Mouse (Mus musculus): ENCODE measurements around the gene Gp2. TPM values are rescaled to one million over a fixed set of nuclear protein-coding genes. Genes with fewer than 3 reads are reported as not detected.
A peak's percentile ranks its signal among the peaks of the same experiment; 100 is the strongest.

The Gp2 gene
- polyA plus RNA-seq, 1 experiment from 2014 or later: not detected

- H3K9ac ChIP-seq (replicated peaks; ENCODE audit: low read depth, low read length): no peak overlapping the region
- H3K27me3 ChIP-seq (ENCODE audit: control insufficient read depth, insufficient read depth, low read length): no peaks in the 10 kb centered on the region
- H3K9me3 ChIP-seq (ENCODE audit: control insufficient read depth, low read length): no peaks in the 10 kb centered on the region
- ATAC-seq (ENCODE audit: low read depth): peak; percentile 90
- WGBS: 12% methylated on average over 6 of the region's 6 CpGs
- no peaks in the 10 kb centered on the region for H3K4me1 ChIP-seq (ENCODE audit: control insufficient read depth, insufficient read depth, low read length)
- no peak overlapping the region for H3K27ac ChIP-seq (ENCODE audit: low read depth, low read length)
- H3K4me3 ChIP-seq (ENCODE audit: low read depth, low read length): no peak overlapping the region
- no peak overlapping the region for H3K4me2 ChIP-seq (ENCODE audit: low read depth, low read length)
- H3K36me3 ChIP-seq (ENCODE audit: control insufficient read depth, insufficient read depth, low read length): no peaks in the 10 kb centered on the region
Observed at GRCm38 (mm10) chr7:119427180-119427616, 31.9 kb downstream of the Gp2 start.

- Histone ChIP-seq H3K4me2 (ENCODE audit: low read depth, low read length) (no peak overlapping the region), H3K27ac (ENCODE audit: low read depth, low read length) (no peak overlapping the region), H3K4me3 (ENCODE audit: low read depth, low read length) (no peak overlapping the region), H3K27me3 (ENCODE audit: control insufficient read depth, insufficient read depth, low read length) (no peaks in the 10 kb centered on the region), H3K4me1 (ENCODE audit: control insufficient read depth, insufficient read depth, low read length) (peaks cover 10% of the 10 kb centered on the region; the same call in 1 of the 2 replicates), H3K9me3 (ENCODE audit: control insufficient read depth, low read length) (no peaks in the 10 kb centered on the region), H3K9ac (replicated peaks; ENCODE audit: low read depth, low read length) (no peak overlapping the region), H3K36me3 (ENCODE audit: control insufficient read depth, insufficient read depth, low read length) (no peaks in the 10 kb centered on the region)
- 5% methylated on average over 2 of the region's 2 CpGs for WGBS
- peak; percentile 88 for ATAC-seq (ENCODE audit: low read depth)
Observed at GRCm38 (mm10) chr7:119420730-119421129, 38.4 kb downstream of the Gp2 start.

DNA sequence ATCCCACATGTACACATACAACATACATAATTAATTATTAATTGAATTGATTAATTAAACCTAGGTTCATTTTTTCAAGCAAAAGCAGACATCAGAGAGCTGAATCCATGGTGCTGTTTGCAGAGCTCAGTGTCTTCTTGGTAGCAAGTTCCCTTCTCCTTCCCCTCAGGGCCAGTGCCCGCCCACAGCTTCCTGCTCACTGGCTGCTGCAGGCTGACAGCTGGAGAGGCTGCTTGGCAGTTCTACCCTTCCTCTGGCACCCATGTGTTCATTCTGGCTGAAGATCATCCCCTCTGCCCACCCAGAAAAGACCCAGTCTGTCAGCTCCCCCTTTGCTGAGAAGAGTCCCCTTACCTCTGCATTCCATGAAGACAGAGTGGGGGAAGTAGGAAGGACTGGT, 40.6 kb downstream of the Gp2 start:
- Histone ChIP-seq H3K36me3 (ENCODE audit: control insufficient read depth, insufficient read depth, low read length) (no peaks in the 10 kb centered on the region), H3K27ac (ENCODE audit: low read depth, low read length) (no peak overlapping the region), H3K9ac (replicated peaks; ENCODE audit: low read depth, low read length) (no peak overlapping the region), H3K4me2 (ENCODE audit: low read depth, low read length) (no peak overlapping the region), H3K9me3 (ENCODE audit: control insufficient read depth, low read length) (no peaks in the 10 kb centered on the region), H3K4me3 (ENCODE audit: low read depth, low read length) (no peak overlapping the region), H3K4me1 (ENCODE audit: control insufficient read depth, insufficient read depth, low read length) (peaks cover 10% of the 10 kb centered on the region; the same call in 1 of the 2 replicates), H3K27me3 (ENCODE audit: control insufficient read depth, insufficient read depth, low read length) (no peaks in the 10 kb centered on the region)
- 69% methylated on average over 1 of the region's 1 CpGs for WGBS
- no peak for ATAC-seq (ENCODE audit: low read depth)

- Histone ChIP-seq H3K27me3 (ENCODE audit: control insufficient read depth, insufficient read depth, low read length) (no peaks in the 10 kb centered on the region), H3K4me2 (ENCODE audit: low read depth, low read length) (no peak overlapping the region), H3K4me3 (ENCODE audit: low read depth, low read length) (no peak overlapping the region), H3K9ac (replicated peaks; ENCODE audit: low read depth, low read length) (no peak overlapping the region), H3K27ac (ENCODE audit: low read depth, low read length) (no peak overlapping the region), H3K4me1 (ENCODE audit: control insufficient read depth, insufficient read depth, low read length) (no peaks in the 10 kb centered on the region), H3K36me3 (ENCODE audit: control insufficient read depth, insufficient read depth, low read length) (no peaks in the 10 kb centered on the region), H3K9me3 (ENCODE audit: control insufficient read depth, low read length) (no peaks in the 10 kb centered on the region)
- ATAC-seq (ENCODE audit: low read depth): no peak
- WGBS: 69% methylated on average over 13 of the region's 13 CpGs
Observed at GRCm38 (mm10) chr7:119394050-119394732, 64.9 kb downstream of the Gp2 start.

Other genes with a start within 250 kb of the Gp2 start
- gene Umod, start 20.0 kb upstream of the Gp2 start, polyA plus RNA-seq (2014; fragmentation: Nextera tagmentation; extraction: Ambion mirVana): not detected in 2 replicates
- gene Acsm5, start 60.2 kb upstream of the Gp2 start, polyA plus RNA-seq (2014; fragmentation: Nextera tagmentation; extraction: Ambion mirVana): 0.08 TPM in 1 of 2 replicates, not detected in the other
- gene Pdilt, start 64.2 kb upstream of the Gp2 start, polyA plus RNA-seq (2014; fragmentation: Nextera tagmentation; extraction: Ambion mirVana): 0.19 and 0.47 TPM in 2 replicates
- gene Acsm2, start 95.1 kb upstream of the Gp2 start, polyA plus RNA-seq (2014; fragmentation: Nextera tagmentation; extraction: Ambion mirVana): not detected in 2 replicates
- gene Acsm1, start 147.7 kb upstream of the Gp2 start, polyA plus RNA-seq (2014; fragmentation: Nextera tagmentation; extraction: Ambion mirVana): not detected in 2 replicates
- gene Acsm4, start 230.7 kb upstream of the Gp2 start, polyA plus RNA-seq (2014; fragmentation: Nextera tagmentation; extraction: Ambion mirVana): not detected in 2 replicates

Measured in neural tube, embryonic 14.5 days (tissue).